Mouse (Mus musculus) kidney, adult 9 months (tissue): Measurements from ENCODE around the gene Rad21l.
"Not testable (repeated sequence)": the region's sequence is repeated elsewhere in the genome, so short reads cannot be mapped to it uniquely, and the experiment has no call there.

Experiments used
- DNase-seq: peaks from one replicate; pipeline ENCODE4 v3.0.0; 2022

Gene Rad21l

GRCm38 (mm10) chr2:151628011-151628410, 40.3 kb downstream of the Rad21l start:
- no peak for DNase-seq

- DNase-seq = no peak
Measured at GRCm38 (mm10) chr2:151626296-151626695, 42.0 kb downstream of the Rad21l start.

- DNase-seq = no peak
Measured at GRCm38 (mm10) chr2:151623776-151624175, 44.6 kb downstream of the Rad21l start.

- DNase-seq = peak; percentile 4
Measured at GRCm38 (mm10) chr2:151616551-151617329, 51.6 kb downstream of the Rad21l start.

- not testable (repeated sequence) for DNase-seq
Measured at GRCm38 (mm10) chr2:151615779-151616178, 52.6 kb downstream of the Rad21l start.

- no peak for DNase-seq
Measured at GRCm38 (mm10) chr2:151609974-151610373, 58.4 kb downstream of the Rad21l start.

- no peak for DNase-seq
Measured at GRCm38 (mm10) chr2:151608435-151608834, 59.9 kb downstream of the Rad21l start.

GRCm38 (mm10) chr2:151605437-151605987, 62.8 kb downstream of the Rad21l start:
- DNase-seq = no peak

GRCm38 (mm10) chr2:151603630-151604029, 64.7 kb downstream of the Rad21l start:
- no peak for DNase-seq

GRCm38 (mm10) chr2:151602106-151602505, 66.2 kb downstream of the Rad21l start:
- DNase-seq = no peak

GRCm38 (mm10) chr2:151598068-151598467, 70.3 kb downstream of the Rad21l start:
- DNase-seq = no peak
